Mouse (Mus musculus) CH12.LX (cell line): ENCODE measurements at regions not wholly inside any gene's neighbourhood (a gene's known extent, or its start where the extent isn't known, plus 50 kb on each side); places are given as distances from the start of the nearest gene placed in this dataset.

Experiments
- DNase-seq: peaks from one replicate; pipeline ENCODE4 v3.0.0-alpha.2; 2013; ENCODE audit errors: extremely low read depth
- H3K27ac ChIP-seq: 2 replicates; pipeline ENCODE4 v1.5.1; 2012; ENCODE audit warnings: low read depth, mild to moderate bottlenecking, control low read depth, moderate library complexity; ENCODE audit not compliant: insufficient read depth
- H3K27me3 ChIP-seq: replicated peaks from 2 replicates; pipeline ENCODE3; 2012; ENCODE audit warnings: inconsistent platforms
- H3K36me3 ChIP-seq, 2 experiments: replicated peaks in 1 of 2; 2 replicates each; pipeline versions ENCODE3 to v1.6.1; 2012; ENCODE audit warnings: inconsistent platforms in 1 of 2, low read length in 1 of 2, mild to moderate bottlenecking in 1 of 2, mixed read lengths in 1 of 2, moderate library complexity in 1 of 2; ENCODE audit not compliant: control insufficient read depth in 1 of 2, insufficient read depth in 1 of 2
- H3K4me1 ChIP-seq, 2 experiments: 2 replicates each; pipeline ENCODE4 v1.6.1; 2012; ENCODE audit warnings: inconsistent platforms in 1 of 2, moderate library complexity in 1 of 2; ENCODE audit not compliant: insufficient read depth in 2 of 2, control insufficient read depth in 1 of 2
- H3K4me2 ChIP-seq: 2 replicates; pipeline ENCODE4 v1.6.1; 2012; ENCODE audit warnings: low read depth, mild to moderate bottlenecking, control low read depth; ENCODE audit not compliant: poor library complexity, insufficient read depth, severe bottlenecking
- H3K4me3 ChIP-seq, 3 experiments: fragments of 150-350 bp in 1 of 3; sonication (generic) in 1 of 3; replicated peaks in 1 of 3; 2 replicates each; pipeline versions ENCODE3 to v1.5.1; 2011 to 2012; ENCODE audit warnings: low read depth in 2 of 3, low read length in 2 of 3, mild to moderate bottlenecking in 2 of 3, moderate library complexity in 2 of 3, control low read depth in 1 of 3, improper control_type of control experiment in 1 of 3, inconsistent platforms in 1 of 3, mixed read lengths in 1 of 3; ENCODE audit not compliant: poor library complexity in 1 of 3
- H3K79me2 ChIP-seq: replicated peaks from 2 replicates; pipeline ENCODE4 v1.6.1; 2012; ENCODE audit warnings: mild to moderate bottlenecking, moderate library complexity; ENCODE audit not compliant: control insufficient read depth, poor library complexity, insufficient read depth, severe bottlenecking; ENCODE audit errors: extremely low read depth
- H3K9ac ChIP-seq: 2 replicates; pipeline ENCODE4 v1.6.1; 2012; ENCODE audit warnings: low read depth, mild to moderate bottlenecking, control low read depth, moderate library complexity; ENCODE audit not compliant: insufficient read depth
- H3K9me3 ChIP-seq: replicated peaks from 2 replicates; pipeline ENCODE3; 2012; ENCODE audit warnings: low read length, inconsistent platforms, mixed read lengths
- CHD1 ChIP-seq: IDR thresholded peaks from 2 replicates; pipeline ENCODE4 v1.6.1; 2012; ENCODE audit warnings: low read depth, low read length, improper control_type of control experiment, inconsistent platforms
- CHD2 ChIP-seq: IDR thresholded peaks from 2 replicates; pipeline ENCODE4 v1.6.1; 2011; ENCODE audit warnings: low read length, improper control_type of control experiment
- CTCF ChIP-seq, 2 experiments: IDR thresholded peaks in 1 of 2; conservative IDR thresholded peaks in 1 of 2; 2 replicates each; pipeline ENCODE4 v1.5.1; 2011 to 2012; ENCODE audit warnings: low read depth in 2 of 2, low read length in 2 of 2, improper control_type of control experiment in 1 of 2, inconsistent platforms in 1 of 2, mild to moderate bottlenecking in 1 of 2, moderate library complexity in 1 of 2
- E2F4 ChIP-seq: IDR thresholded peaks from 2 replicates; pipeline ENCODE4 v1.6.1; 2011; ENCODE audit warnings: low read depth, low read length, improper control_type of control experiment; ENCODE audit not compliant: insufficient replicate concordance
- ELF1 ChIP-seq: IDR thresholded peaks from 2 replicates; pipeline ENCODE4 v1.6.1; 2014; ENCODE audit warnings: low read depth, mild to moderate bottlenecking, inconsistent platforms, low read length, improper control_type of control experiment
- EP300 ChIP-seq: IDR thresholded peaks from 2 replicates; pipeline ENCODE4 v1.6.1; 2011; ENCODE audit warnings: low read length, improper control_type of control experiment
- GABPA ChIP-seq: IDR thresholded peaks from 2 replicates; pipeline ENCODE4 v1.6.1; 2012; ENCODE audit warnings: low read depth, low read length, improper control_type of control experiment, inconsistent platforms; ENCODE audit not compliant: insufficient replicate concordance
- HCFC1 ChIP-seq: IDR thresholded peaks from 2 replicates; pipeline ENCODE4 v1.6.1; 2012; ENCODE audit warnings: low read depth, mild to moderate bottlenecking, inconsistent platforms, low read length, improper control_type of control experiment
- JUN ChIP-seq: IDR thresholded peaks from 2 replicates; pipeline ENCODE4 v1.6.1; 2011; ENCODE audit warnings: low read depth, mild to moderate bottlenecking, low read length, improper control_type of control experiment, moderate library complexity; ENCODE audit not compliant: insufficient read depth
- KAT2A ChIP-seq: IDR thresholded peaks from 2 replicates; pipeline ENCODE4 v1.6.1; 2012; ENCODE audit warnings: low read length, improper control_type of control experiment, inconsistent platforms; ENCODE audit not compliant: insufficient replicate concordance
- MEF2A ChIP-seq: IDR thresholded peaks from 2 replicates; pipeline ENCODE4 v1.6.1; 2014; ENCODE audit warnings: low read depth, mild to moderate bottlenecking, inconsistent platforms, low read length, improper control_type of control experiment, borderline replicate concordance
- MXI1 ChIP-seq: IDR thresholded peaks from 2 replicates; pipeline ENCODE4 v1.6.1; 2011; ENCODE audit warnings: mild to moderate bottlenecking, low read depth, low read length, improper control_type of control experiment
- MYC ChIP-seq: IDR thresholded peaks from 2 replicates; pipeline ENCODE4 v1.6.1; 2011; ENCODE audit warnings: low read depth, mild to moderate bottlenecking, improper control_type of control experiment, low read length
- POLR2AphosphoS2 ChIP-seq: IDR thresholded peaks from 2 replicates; pipeline ENCODE4 v1.6.1; 2011; ENCODE audit warnings: low read depth, low read length, improper control_type of control experiment
- RAD21 ChIP-seq: IDR thresholded peaks from 2 replicates; pipeline ENCODE4 v1.6.1; 2011; ENCODE audit warnings: low read depth, mild to moderate bottlenecking, low read length, improper control_type of control experiment, moderate library complexity
- RCOR1 ChIP-seq: conservative IDR thresholded peaks from 2 replicates; pipeline ENCODE4 v1.6.1; 2012; ENCODE audit warnings: low read depth, mild to moderate bottlenecking, inconsistent platforms, low read length, improper control_type of control experiment
- SIN3A ChIP-seq: IDR thresholded peaks from 2 replicates; pipeline ENCODE4 v1.6.1; 2012; ENCODE audit warnings: low read length, improper control_type of control experiment, inconsistent platforms
- TBP ChIP-seq: conservative IDR thresholded peaks from 2 replicates; pipeline ENCODE4 v1.6.1; 2011; ENCODE audit warnings: low read depth, low read length, improper control_type of control experiment
- TCF12 ChIP-seq: IDR thresholded peaks from 2 replicates; pipeline ENCODE4 v1.6.1; 2014; ENCODE audit warnings: low read depth, mild to moderate bottlenecking, inconsistent platforms, low read length, improper control_type of control experiment
- UBTF ChIP-seq: IDR thresholded peaks from 2 replicates; pipeline ENCODE4 v1.6.1; 2012; ENCODE audit warnings: low read depth, mild to moderate bottlenecking, inconsistent platforms, low read length, improper control_type of control experiment, moderate library complexity
- USF1 ChIP-seq: IDR thresholded peaks from 2 replicates; pipeline ENCODE4 v1.6.1; 2014; ENCODE audit warnings: low read depth, mild to moderate bottlenecking, inconsistent platforms, low read length, improper control_type of control experiment
- USF2 ChIP-seq: conservative IDR thresholded peaks from 2 replicates; pipeline ENCODE4 v1.6.1; 2011; ENCODE audit warnings: low read depth, low read length, improper control_type of control experiment
- ZC3H11A ChIP-seq: IDR thresholded peaks from 2 replicates; pipeline ENCODE4 v1.6.1; 2012; ENCODE audit warnings: low read depth, mild to moderate bottlenecking, inconsistent platforms, low read length, improper control_type of control experiment
- ZMIZ1 ChIP-seq: IDR thresholded peaks from 2 replicates; pipeline ENCODE4 v1.6.1; 2012; ENCODE audit warnings: low read depth, mild to moderate bottlenecking, inconsistent platforms, low read length, improper control_type of control experiment
- ZNF384 ChIP-seq: IDR thresholded peaks from 2 replicates; pipeline ENCODE4 v1.6.1; 2012; ENCODE audit warnings: low read depth, low read length, improper control_type of control experiment, inconsistent platforms
- dilution Hi-C: fragments of 300-500 bp; cut with MboI; formaldehyde crosslinking; loops from 2 replicates; pipeline ENCODE4 v1.14.3; 2020; ENCODE audit warnings: low sequenced_read_pairs; ENCODE audit not compliant: extremely low pct_unique_long_range_greater_than_20kb, extremely low pct_ligation_motif_present
- in situ Hi-C: fragments of 300-500 bp; cut with MboI; formaldehyde crosslinking; loops from 3 replicates; pipeline ENCODE4 v1.14.3; 2019; ENCODE audit warnings: low sequenced_read_pairs, low pct_ligation_motif_present, low pct_unique_long_range_greater_than_20kb, mixed read lengths

DNA sequence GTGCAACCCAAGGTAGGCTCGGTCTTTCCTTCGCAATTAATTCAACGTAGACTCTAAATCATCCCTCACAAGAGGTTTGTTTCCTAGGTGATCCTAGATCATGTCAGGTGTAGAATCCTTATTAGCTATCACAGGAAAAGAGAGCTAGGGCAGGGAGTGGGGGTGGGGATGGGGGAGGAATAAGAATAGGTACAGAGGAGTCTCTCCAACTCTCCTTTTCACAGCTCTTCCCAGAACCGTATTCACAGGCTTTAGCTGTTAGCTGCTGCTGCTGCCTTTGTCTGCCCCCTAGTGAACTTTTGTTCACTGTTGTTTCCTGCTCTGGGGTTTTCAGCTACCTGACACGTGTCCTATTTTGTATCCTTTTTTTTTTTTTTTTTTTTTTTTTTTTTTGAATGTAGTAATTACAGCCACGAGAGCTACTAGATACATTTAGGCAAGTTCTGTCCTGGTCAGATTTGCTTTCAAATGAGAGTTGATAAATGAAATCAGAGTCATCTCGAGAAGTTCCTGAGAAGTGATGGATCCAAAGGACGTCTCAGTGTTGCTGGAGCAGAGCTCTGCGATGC, 131.7 kb upstream of the Nrsn1 start:
- Histone ChIP-seq H3K36me3 (no peaks in the 10 kb centered on the region), H3K27ac (no peak overlapping the region), H3K4me1 (no peaks in the 10 kb centered on the region), H3K27me3 (no peaks in the 10 kb centered on the region), H3K4me2 (no peak overlapping the region), H3K9ac (no peak overlapping the region), H3K4me3 (no peak overlapping the region), H3K79me2 (no peaks in the 10 kb centered on the region), H3K9me3 (no peaks in the 10 kb centered on the region)
- dilution Hi-C loops: no loop called here
- in situ Hi-C loops: no loop called here
- no peak for DNase-seq
- TF ChIP-seq CTCF (conservative IDR thresholded peaks at IDR 0.05 in 1 of 2, IDR thresholded peaks at IDR 0.05 in 1 of 2; ENCODE audit: low read depth in 2 of 2, low read length in 2 of 2) (peak in 1 of 2 experiments; percentile 38; a peak in 2 of 4 replicates), ZNF384 (peak; percentile 68), RAD21 (peak; percentile 12), CHD2 (no peak), JUN (no peak)

DNA sequence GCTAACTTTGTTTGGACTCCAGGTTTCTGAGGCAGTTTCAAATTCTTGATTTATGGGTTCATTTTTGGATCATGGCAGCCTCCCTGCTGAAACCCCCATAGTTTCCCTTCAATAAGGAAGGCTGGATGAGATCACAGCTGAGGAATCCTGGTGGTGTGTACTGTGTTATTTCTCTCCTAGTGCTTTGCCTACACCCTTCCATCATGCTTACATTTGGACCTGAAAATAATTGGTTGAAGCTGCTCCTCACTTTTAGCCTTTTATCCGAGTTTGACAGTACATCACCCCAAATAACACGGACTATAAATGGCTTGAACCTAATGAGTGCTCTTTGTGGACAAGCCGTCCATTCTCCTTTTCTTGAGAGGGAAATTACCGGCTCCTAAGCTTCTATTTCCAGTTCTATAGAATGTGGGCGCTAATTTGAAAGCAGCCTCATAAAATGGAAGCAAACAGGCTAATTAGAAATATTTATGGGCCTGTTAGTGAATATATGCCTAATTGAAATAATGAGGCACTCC, 122.5 kb upstream of the Nrsn1 start:
- no peaks in the 10 kb centered on the region for H3K4me1 ChIP-seq
- no peaks in the 10 kb centered on the region for H3K36me3 ChIP-seq
- peaks cover 2% of the 10 kb centered on the region for H3K9me3 ChIP-seq
- dilution Hi-C loops: no loop called here
- in situ Hi-C loops: no loop called here
- H3K4me3 ChIP-seq: no peak overlapping the region
- DNase-seq: no peak
- H3K79me2 ChIP-seq: no peaks in the 10 kb centered on the region
- no peak for TF ChIP-seq ZC3H11A
- TF ChIP-seq ELF1: no peak
- TF ChIP-seq ZMIZ1: no peak
- TF ChIP-seq RAD21: no peak
- no peak for TF ChIP-seq SIN3A
- TF ChIP-seq USF2: no peak
- no peak for TF ChIP-seq TCF12
- TF ChIP-seq RCOR1: no peak
- H3K9ac ChIP-seq: no peak overlapping the region
- no peaks in the 10 kb centered on the region for H3K27me3 ChIP-seq
- no peak overlapping the region for H3K27ac ChIP-seq
- no peak overlapping the region for H3K4me2 ChIP-seq

DNA sequence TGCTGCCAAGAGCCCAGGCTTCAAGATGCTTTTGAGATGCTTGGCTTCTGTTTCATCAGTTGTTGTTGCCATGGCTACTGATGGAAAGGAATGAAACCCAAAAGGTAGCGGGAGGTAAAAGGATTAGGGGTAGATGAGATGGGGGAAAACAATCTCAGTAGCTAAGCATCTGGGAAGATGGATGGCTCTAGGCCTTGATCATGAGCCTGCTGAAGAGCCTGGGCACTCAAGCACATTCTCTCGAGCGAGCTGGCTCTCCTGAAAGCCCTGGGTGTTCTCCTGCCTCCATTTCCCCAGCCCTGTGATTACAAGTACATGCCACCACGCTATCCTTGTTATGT, 92.3 kb upstream of the Nrsn1 start:
- Histone ChIP-seq H3K27me3 (no peaks in the 10 kb centered on the region), H3K27ac (no peak overlapping the region), H3K9ac (no peak overlapping the region), H3K4me2 (no peak overlapping the region), H3K4me1 (no peaks in the 10 kb centered on the region), H3K36me3 (no peaks in the 10 kb centered on the region), H3K4me3 (no peak overlapping the region), H3K9me3 (no peaks in the 10 kb centered on the region), H3K79me2 (no peaks in the 10 kb centered on the region)
- dilution Hi-C loops: no loop called here
- no peak for TF ChIP-seq KAT2A
- TF ChIP-seq USF1: no peak
- no peak for TF ChIP-seq MXI1
- no peak for TF ChIP-seq SIN3A
- no peak for TF ChIP-seq TBP
- no peak for TF ChIP-seq CHD2
- TF ChIP-seq CHD1: no peak
- no peak for TF ChIP-seq UBTF
- no peak for TF ChIP-seq E2F4
- no peak for TF ChIP-seq POLR2AphosphoS2
- TF ChIP-seq EP300: no peak
- no peak for TF ChIP-seq HCFC1
- TF ChIP-seq ZMIZ1: no peak
- TF ChIP-seq RAD21: no peak
- TF ChIP-seq MYC: no peak
- TF ChIP-seq GABPA: no peak
- TF ChIP-seq MEF2A: no peak
- in situ Hi-C loops: no loop called here
- DNase-seq: no peak
